Mouse (Mus musculus): ENCODE data around the gene Fars2. TPM values are rescaled to one million over a fixed set of nuclear protein-coding genes. Genes with fewer than 3 reads are reported as not detected.
A peak's percentile ranks its signal among the peaks of the same experiment; 100 is the strongest.

Gene Fars2
- polyA plus RNA-seq, 1 experiment = 19.4 TPM

DNA sequence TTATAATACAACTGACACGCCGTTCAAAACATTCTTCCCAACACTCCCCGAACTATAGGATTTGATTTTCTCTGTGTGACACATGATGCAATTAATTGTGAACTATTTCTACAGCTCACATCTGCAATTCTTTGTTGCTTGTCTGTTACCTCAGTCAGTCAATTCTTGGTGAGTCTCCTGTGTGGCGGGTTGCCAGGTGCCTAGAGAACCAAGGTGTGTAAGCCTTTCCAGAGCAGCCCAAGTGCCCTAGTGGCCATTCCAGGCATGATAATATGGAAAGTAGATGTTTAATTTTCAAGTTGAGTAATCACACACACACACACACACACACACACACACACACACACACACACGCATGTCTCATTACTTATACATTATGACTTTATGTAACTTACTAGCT, 147.2 kb downstream of the Fars2 start:
- no peak for DNase-seq (ENCODE audit: low read depth in 1 of 2, low spot score in 2 of 2)
- H3K4me1 ChIP-seq (ENCODE audit: control insufficient read depth, insufficient read depth, insufficient read length) = no peaks in the 10 kb centered on the region
- no peak overlapping the region for H3K4me3 ChIP-seq (ENCODE audit: extremely low read depth, insufficient read depth, insufficient read length)
- no peaks in the 10 kb centered on the region for H3K27me3 ChIP-seq (ENCODE audit: control insufficient read depth, insufficient read depth, low read length)
- H3K36me3 ChIP-seq (ENCODE audit: control insufficient read depth, insufficient read depth, low read length) = no peaks in the 10 kb centered on the region
- WGBS = 93% methylated on average over 5 of the region's 5 CpGs
- TF ChIP-seq CTCF (IDR thresholded peaks at IDR 0.05; ENCODE audit: extremely low read depth, insufficient read depth, insufficient read length, insufficient replicate concordance) = no peak
- no peak for TF ChIP-seq POLR2A (IDR thresholded peaks at IDR 0.05; ENCODE audit: low read depth, low read length)
- no peak overlapping the region for H3K27ac ChIP-seq (ENCODE audit: insufficient read depth, low read length)

DNA sequence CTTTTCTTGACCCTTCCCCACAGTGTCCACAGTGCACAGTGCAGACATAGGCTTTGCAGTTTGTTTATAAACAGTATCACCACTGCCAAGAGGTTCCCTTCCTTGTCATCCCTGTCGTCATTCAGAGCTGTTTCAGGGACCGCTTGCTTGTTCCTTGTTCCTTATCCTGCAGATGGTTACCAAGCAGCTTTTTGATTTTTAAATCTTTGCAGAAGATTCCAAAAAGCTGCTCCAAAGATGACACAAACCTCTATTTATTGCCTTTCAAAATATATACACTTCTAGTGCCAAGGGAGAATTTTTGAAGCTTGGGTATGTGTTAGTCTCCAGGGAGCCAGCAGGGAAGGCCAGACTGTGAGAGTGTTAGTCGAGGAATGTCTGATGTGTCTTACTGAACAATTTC, 148.1 kb downstream of the Fars2 start:
- Histone ChIP-seq H3K4me1 (ENCODE audit: control insufficient read depth, insufficient read depth, insufficient read length) (no peaks in the 10 kb centered on the region), H3K27ac (ENCODE audit: insufficient read depth, low read length) (no peak overlapping the region), H3K4me3 (ENCODE audit: extremely low read depth, insufficient read depth, insufficient read length) (no peak overlapping the region), H3K36me3 (ENCODE audit: control insufficient read depth, insufficient read depth, low read length) (no peaks in the 10 kb centered on the region), H3K27me3 (ENCODE audit: control insufficient read depth, insufficient read depth, low read length) (no peaks in the 10 kb centered on the region)
- DNase-seq (ENCODE audit: low read depth in 1 of 2, low spot score in 2 of 2) = no peak
- 91% methylated on average over 3 of the region's 3 CpGs for WGBS
- TF ChIP-seq CTCF (IDR thresholded peaks at IDR 0.05; ENCODE audit: extremely low read depth, insufficient read depth, insufficient read length, insufficient replicate concordance) = no peak
- no peak for TF ChIP-seq POLR2A (IDR thresholded peaks at IDR 0.05; ENCODE audit: low read depth, low read length)

DNA sequence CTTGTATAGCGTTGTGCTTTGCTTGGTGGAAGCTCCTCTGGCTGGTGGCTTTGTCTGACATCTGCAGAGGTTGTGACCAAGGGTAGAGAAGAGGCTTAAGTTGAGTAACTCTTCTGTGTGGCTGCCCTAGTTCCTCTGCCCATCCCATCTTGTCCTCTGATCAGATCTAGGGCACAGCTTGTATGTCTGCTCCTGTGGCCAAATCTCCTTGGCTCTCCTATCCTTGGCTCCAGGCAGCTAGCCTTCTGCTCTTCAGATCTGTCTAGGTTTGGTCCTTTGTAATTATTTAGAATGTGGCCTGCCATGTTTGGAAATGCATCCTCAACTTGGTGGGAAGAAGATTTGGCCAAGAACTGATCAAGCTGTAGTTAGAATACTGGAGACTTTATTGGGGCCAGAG, 150.2 kb downstream of the Fars2 start:
- Histone ChIP-seq H3K27me3 (ENCODE audit: control insufficient read depth, insufficient read depth, low read length) (no peaks in the 10 kb centered on the region), H3K27ac (ENCODE audit: insufficient read depth, low read length) (no peak overlapping the region), H3K36me3 (ENCODE audit: control insufficient read depth, insufficient read depth, low read length) (no peaks in the 10 kb centered on the region), H3K4me1 (ENCODE audit: control insufficient read depth, insufficient read depth, insufficient read length) (no peaks in the 10 kb centered on the region), H3K4me3 (ENCODE audit: extremely low read depth, insufficient read depth, insufficient read length) (no peak overlapping the region)
- TF ChIP-seq CTCF (IDR thresholded peaks at IDR 0.05; ENCODE audit: extremely low read depth, insufficient read depth, insufficient read length, insufficient replicate concordance) = no peak
- TF ChIP-seq POLR2A (IDR thresholded peaks at IDR 0.05; ENCODE audit: low read depth, low read length) = no peak
- no peak for DNase-seq (ENCODE audit: low read depth in 1 of 2, low spot score in 2 of 2)
- 85% methylated on average over 1 of the region's 1 CpGs for WGBS

DNA sequence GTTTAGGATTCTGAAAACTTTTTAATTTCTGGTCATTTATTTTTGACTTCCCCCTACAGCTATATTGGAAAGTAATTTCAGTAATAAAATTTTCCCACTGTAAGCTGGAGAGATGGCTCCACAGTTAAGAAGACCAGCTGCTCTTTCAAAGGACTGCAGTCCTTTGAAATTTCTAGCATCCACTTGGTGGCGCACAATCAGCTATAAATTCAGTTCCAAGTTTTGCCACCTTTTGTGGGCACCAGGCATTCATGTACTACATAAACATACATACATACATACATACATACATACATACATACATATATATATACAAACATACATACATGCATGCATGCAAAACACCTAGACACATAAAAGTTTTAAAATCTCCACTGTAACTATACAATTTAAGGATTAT, 153.7 kb downstream of the Fars2 start:
- no peak for TF ChIP-seq CTCF (IDR thresholded peaks at IDR 0.05; ENCODE audit: extremely low read depth, insufficient read depth, insufficient read length, insufficient replicate concordance)
- TF ChIP-seq POLR2A (IDR thresholded peaks at IDR 0.05; ENCODE audit: low read depth, low read length) = no peak
- Histone ChIP-seq H3K27me3 (ENCODE audit: control insufficient read depth, insufficient read depth, low read length) (no peaks in the 10 kb centered on the region), H3K4me3 (ENCODE audit: extremely low read depth, insufficient read depth, insufficient read length) (no peak overlapping the region), H3K27ac (ENCODE audit: insufficient read depth, low read length) (no peak overlapping the region), H3K36me3 (ENCODE audit: control insufficient read depth, insufficient read depth, low read length) (no peaks in the 10 kb centered on the region), H3K4me1 (ENCODE audit: control insufficient read depth, insufficient read depth, insufficient read length) (no peaks in the 10 kb centered on the region)
- DNase-seq (ENCODE audit: low read depth in 1 of 2, low spot score in 2 of 2) = no peak
- WGBS = 98% methylated on average over 1 of the region's 1 CpGs

DNA sequence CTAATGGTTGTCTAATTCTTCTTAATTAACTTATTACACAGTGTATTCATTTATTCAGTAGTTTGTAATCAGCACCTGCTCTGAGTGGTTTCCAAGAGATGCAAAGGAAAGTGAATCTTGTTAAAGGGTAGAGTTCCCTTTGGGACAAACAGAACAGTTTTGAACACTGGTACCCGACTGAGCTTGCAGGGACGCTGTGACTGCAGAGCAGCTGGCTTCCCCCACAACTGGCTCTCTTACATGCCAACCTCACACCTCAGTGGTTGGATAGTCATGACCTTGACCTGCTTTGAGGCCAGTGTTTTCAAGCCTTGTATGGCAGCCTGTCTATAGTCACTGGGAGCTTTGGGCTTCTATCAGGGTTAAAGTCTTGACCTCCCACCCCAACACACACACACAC, 156.3 kb downstream of the Fars2 start:
- TF ChIP-seq POLR2A (IDR thresholded peaks at IDR 0.05; ENCODE audit: low read depth, low read length) (no peak), CTCF (IDR thresholded peaks at IDR 0.05; ENCODE audit: extremely low read depth, insufficient read depth, insufficient read length, insufficient replicate concordance) (no peak)
- no peaks in the 10 kb centered on the region for H3K27me3 ChIP-seq (ENCODE audit: control insufficient read depth, insufficient read depth, low read length)
- no peak overlapping the region for H3K27ac ChIP-seq (ENCODE audit: insufficient read depth, low read length)
- H3K36me3 ChIP-seq (ENCODE audit: control insufficient read depth, insufficient read depth, low read length) = no peaks in the 10 kb centered on the region; the same call in 1 of the 2 replicates
- 93% methylated on average over 2 of the region's 2 CpGs for WGBS
- no peak for DNase-seq (ENCODE audit: low read depth in 1 of 2, low spot score in 2 of 2)
- no peaks in the 10 kb centered on the region for H3K4me1 ChIP-seq (ENCODE audit: control insufficient read depth, insufficient read depth, insufficient read length)
- no peak overlapping the region for H3K4me3 ChIP-seq (ENCODE audit: extremely low read depth, insufficient read depth, insufficient read length)

DNA sequence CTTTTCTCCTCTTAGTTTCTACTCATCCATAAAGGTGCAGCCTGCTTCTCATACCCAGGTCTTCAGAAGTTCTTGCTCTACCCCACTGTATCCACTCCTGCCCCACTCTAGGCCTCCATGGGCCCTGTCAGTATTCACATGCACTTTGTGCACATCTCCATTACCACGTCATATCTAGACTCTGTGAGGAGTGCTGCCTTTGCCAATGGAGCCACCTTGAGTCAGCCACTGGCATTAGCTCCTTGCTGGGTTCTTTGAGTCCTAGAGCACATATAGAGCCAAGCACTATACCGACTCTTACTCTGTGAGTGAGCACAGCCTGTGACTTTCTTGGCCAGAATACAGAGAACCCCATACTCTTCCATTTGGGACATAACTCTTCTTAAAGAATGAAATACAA, 159.0 kb downstream of the Fars2 start:
- H3K27me3 ChIP-seq (ENCODE audit: control insufficient read depth, insufficient read depth, low read length) = no peaks in the 10 kb centered on the region
- DNase-seq (ENCODE audit: low read depth in 1 of 2, low spot score in 2 of 2) = no peak
- H3K4me3 ChIP-seq (ENCODE audit: extremely low read depth, insufficient read depth, insufficient read length) = no peak overlapping the region
- TF ChIP-seq CTCF (IDR thresholded peaks at IDR 0.05; ENCODE audit: extremely low read depth, insufficient read depth, insufficient read length, insufficient replicate concordance) (no peak), POLR2A (IDR thresholded peaks at IDR 0.05; ENCODE audit: low read depth, low read length) (no peak)
- H3K36me3 ChIP-seq (ENCODE audit: control insufficient read depth, insufficient read depth, low read length) = no peaks in the 10 kb centered on the region; the same call in 1 of the 2 replicates
- WGBS = 84% methylated on average over 2 of the region's 2 CpGs
- no peak overlapping the region for H3K27ac ChIP-seq (ENCODE audit: insufficient read depth, low read length)
- no peaks in the 10 kb centered on the region for H3K4me1 ChIP-seq (ENCODE audit: control insufficient read depth, insufficient read depth, insufficient read length)

DNA sequence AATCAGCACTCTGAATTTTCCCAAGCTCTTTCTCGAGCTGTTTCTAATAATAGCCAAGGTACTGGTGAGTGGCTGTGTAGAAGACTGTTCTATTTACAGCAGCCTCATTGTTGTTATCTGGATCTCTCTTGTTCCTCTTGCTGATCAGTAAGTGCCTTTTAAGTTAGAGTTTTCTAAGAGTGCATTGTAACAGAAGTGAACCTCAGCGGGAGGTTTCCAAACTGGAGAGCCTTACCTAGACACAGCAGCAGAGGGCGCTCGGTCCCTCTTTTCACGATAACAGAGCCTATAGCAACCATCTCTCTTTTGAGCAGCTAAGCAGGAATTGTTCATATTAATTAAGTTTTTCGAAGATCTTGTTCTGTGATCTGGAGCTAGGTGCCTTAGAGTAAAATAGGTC, 164.8 kb downstream of the Fars2 start:
- peak; percentile 12 to 52 for DNase-seq (ENCODE audit: low read depth in 1 of 2, low spot score in 2 of 2)
- no peak overlapping the region for H3K4me3 ChIP-seq (ENCODE audit: extremely low read depth, insufficient read depth, insufficient read length)
- H3K4me1 ChIP-seq (ENCODE audit: control insufficient read depth, insufficient read depth, insufficient read length) = no peaks in the 10 kb centered on the region
- TF ChIP-seq CTCF (IDR thresholded peaks at IDR 0.05; ENCODE audit: extremely low read depth, insufficient read depth, insufficient read length, insufficient replicate concordance) (peak; percentile 70; the same call in 1 of the 2 replicates), POLR2A (IDR thresholded peaks at IDR 0.05; ENCODE audit: low read depth, low read length) (no peak)
- no peaks in the 10 kb centered on the region; the same call in 1 of the 2 replicates for H3K36me3 ChIP-seq (ENCODE audit: control insufficient read depth, insufficient read depth, low read length)
- no peaks in the 10 kb centered on the region; the same call in 1 of the 2 replicates for H3K27me3 ChIP-seq (ENCODE audit: control insufficient read depth, insufficient read depth, low read length)
- WGBS = 9% methylated on average over 6 of the region's 6 CpGs
- no peak overlapping the region for H3K27ac ChIP-seq (ENCODE audit: insufficient read depth, low read length)

All from spleen, adult 2 months (tissue).